Mouse (Mus musculus): ENCODE measurements around the gene Oxct2b. TPM values are rescaled to one million over a fixed set of nuclear protein-coding genes. Genes with fewer than 3 reads are reported as not detected.

Oxct2b gene
- polyA plus RNA-seq (2014; fragmentation: Illumina TruSeq; extraction: RNeasy Lipid Tissue Mini Kit (QIAGEN cat#74804); ENCODE audit: low read depth, low replicate concordance): 5.8 TPM

GRCm38 (mm10) chr4:123116011-123116410, at the start of gene Oxct2b:
TSS of gene Oxct2b (plus strand) at chr4:123116266.

GRCm38 (mm10) chr4:123104651-123105450, 11.2 kb upstream of the Oxct2b start, which contains the start of gene Bmp8b:
TSS of gene Bmp8b (plus strand) at chr4:123105165.

GRCm38 (mm10) chr4:123139513-123140154, 23.6 kb downstream of the Oxct2b start, which contains the start of gene Ppie:
TSS of gene Ppie (minus strand) at chr4:123139951.

Other genes starting within 250 kb of the Oxct2b start
- gene Cap1, start 230.2 kb upstream of the Oxct2b start, polyA plus RNA-seq (2014; fragmentation: Illumina TruSeq; extraction: RNeasy Lipid Tissue Mini Kit (QIAGEN cat#74804); ENCODE audit: low read depth, low replicate concordance): 123 TPM
- gene Mfsd2a, start 155.1 kb upstream of the Oxct2b start, polyA plus RNA-seq (2014; fragmentation: Illumina TruSeq; extraction: RNeasy Lipid Tissue Mini Kit (QIAGEN cat#74804); ENCODE audit: low read depth, low replicate concordance): 62.8 TPM
- 15.5 TPM for gene Mycl, start 120.6 kb upstream of the Oxct2b start, polyA plus RNA-seq (2014; fragmentation: Illumina TruSeq; extraction: RNeasy Lipid Tissue Mini Kit (QIAGEN cat#74804); ENCODE audit: low read depth, low replicate concordance)
- gene Trit1, start 99.7 kb upstream of the Oxct2b start, polyA plus RNA-seq (2014; fragmentation: Illumina TruSeq; extraction: RNeasy Lipid Tissue Mini Kit (QIAGEN cat#74804); ENCODE audit: low read depth, low replicate concordance): 19.4 TPM
- 0.15 TPM for gene Bmp8b, start 11.1 kb upstream of the Oxct2b start, polyA plus RNA-seq (2014; fragmentation: Illumina TruSeq; extraction: RNeasy Lipid Tissue Mini Kit (QIAGEN cat#74804); ENCODE audit: low read depth, low replicate concordance)
- gene Ppie, start 23.7 kb downstream of the Oxct2b start, polyA plus RNA-seq (2014; fragmentation: Illumina TruSeq; extraction: RNeasy Lipid Tissue Mini Kit (QIAGEN cat#74804); ENCODE audit: low read depth, low replicate concordance): 22.7 TPM
- gene Hpcal4, start 67.0 kb downstream of the Oxct2b start, polyA plus RNA-seq (2014; fragmentation: Illumina TruSeq; extraction: RNeasy Lipid Tissue Mini Kit (QIAGEN cat#74804); ENCODE audit: low read depth, low replicate concordance): 0.50 TPM
- gene Nt5c1a, start 85.2 kb downstream of the Oxct2b start, polyA plus RNA-seq (2014; fragmentation: Illumina TruSeq; extraction: RNeasy Lipid Tissue Mini Kit (QIAGEN cat#74804); ENCODE audit: low read depth, low replicate concordance): 0.35 TPM
- 7.4 TPM for gene Heyl, start 117.3 kb downstream of the Oxct2b start, polyA plus RNA-seq (2014; fragmentation: Illumina TruSeq; extraction: RNeasy Lipid Tissue Mini Kit (QIAGEN cat#74804); ENCODE audit: low read depth, low replicate concordance)
- 36.7 TPM for gene Pabpc4, start 146.1 kb downstream of the Oxct2b start, polyA plus RNA-seq (2014; fragmentation: Illumina TruSeq; extraction: RNeasy Lipid Tissue Mini Kit (QIAGEN cat#74804); ENCODE audit: low read depth, low replicate concordance)
- 5.1 TPM for gene Oxct2a, start 207.4 kb downstream of the Oxct2b start, polyA plus RNA-seq (2014; fragmentation: Illumina TruSeq; extraction: RNeasy Lipid Tissue Mini Kit (QIAGEN cat#74804); ENCODE audit: low read depth, low replicate concordance)
- 2.2 TPM for gene Bmp8a, start 227.0 kb downstream of the Oxct2b start, polyA plus RNA-seq (2014; fragmentation: Illumina TruSeq; extraction: RNeasy Lipid Tissue Mini Kit (QIAGEN cat#74804); ENCODE audit: low read depth, low replicate concordance)

Measured in adipose tissue, adult 10 weeks (tissue).